Mouse (Mus musculus) heart, adult 2 months (tissue): Measurements from ENCODE around the gene Nmnat2.

Source experiments
- CTCF ChIP-seq: fragments of 200-600 bp; IDR thresholded peaks from 2 replicates; pipeline ENCODE4 v1.8.1; 2022; ENCODE audit warnings: antibody characterized with exemption, mild to moderate bottlenecking, moderate library complexity
- POLR2A ChIP-seq: fragments of 200-500 bp; IDR thresholded peaks from 2 replicates; pipeline ENCODE4 v1.6.1; 2011; ENCODE audit warnings: mild to moderate bottlenecking, low read depth, low read length, control low read depth; ENCODE audit not compliant: insufficient read depth

DNA sequence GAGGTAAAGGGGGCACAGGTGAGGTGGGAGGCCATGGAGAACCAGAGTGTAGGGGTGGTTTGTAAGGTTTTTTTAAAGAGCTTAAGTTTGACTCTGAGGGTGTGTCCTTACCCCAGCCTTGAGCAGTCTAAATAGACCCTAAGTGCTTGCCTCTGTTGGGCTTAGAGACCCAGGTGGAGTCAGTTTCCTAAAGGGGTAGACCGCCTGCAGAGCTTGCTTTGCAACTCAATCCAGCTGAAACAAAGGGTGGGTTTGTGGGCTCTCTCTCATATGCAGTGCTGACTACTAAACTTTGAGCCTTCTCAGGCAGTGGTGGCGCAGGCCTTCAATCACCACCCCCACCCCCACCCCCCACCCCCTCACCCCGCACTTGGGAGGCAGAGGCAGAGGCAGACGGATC is 11.8 kb upstream of the Nmnat2 start:
- no peak for TF ChIP-seq POLR2A
- no peak for TF ChIP-seq CTCF
